Mouse (Mus musculus): ENCODE measurements around the gene D630003M21Rik. TPM values are rescaled to one million over a fixed set of nuclear protein-coding genes. Genes with fewer than 3 reads are reported as not detected.

The D630003M21Rik gene
- total RNA-seq, 2 experiments from 2014 or later = 4.1 to 4.4 TPM

DNA sequence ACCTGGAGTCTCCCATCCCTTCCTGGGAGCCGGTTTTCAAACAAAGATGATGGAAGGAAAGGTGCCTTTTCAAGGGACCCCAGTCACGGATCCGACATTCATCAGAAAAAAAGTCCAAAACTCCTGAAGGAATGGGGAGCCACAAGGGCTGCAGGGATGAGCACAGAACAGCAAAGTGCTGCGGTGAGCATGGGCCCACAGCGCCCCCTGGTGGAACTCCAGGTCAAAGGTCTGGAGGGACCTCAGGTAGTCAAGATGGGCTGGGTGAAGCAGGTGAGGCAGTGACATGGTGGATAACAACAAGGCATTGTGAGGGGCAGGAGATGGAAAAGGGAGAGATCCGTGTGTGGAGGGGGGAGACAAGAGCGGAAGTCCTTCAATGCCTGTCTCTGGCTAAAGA lies 24.9 kb downstream of the D630003M21Rik start:
- peak; percentile 96 for TF ChIP-seq CTCF (conservative IDR thresholded peaks at IDR 0.05)
- peak; percentile 64 to 87 for DNase-seq (ENCODE audit: low spot score in 2 of 2)

DNA sequence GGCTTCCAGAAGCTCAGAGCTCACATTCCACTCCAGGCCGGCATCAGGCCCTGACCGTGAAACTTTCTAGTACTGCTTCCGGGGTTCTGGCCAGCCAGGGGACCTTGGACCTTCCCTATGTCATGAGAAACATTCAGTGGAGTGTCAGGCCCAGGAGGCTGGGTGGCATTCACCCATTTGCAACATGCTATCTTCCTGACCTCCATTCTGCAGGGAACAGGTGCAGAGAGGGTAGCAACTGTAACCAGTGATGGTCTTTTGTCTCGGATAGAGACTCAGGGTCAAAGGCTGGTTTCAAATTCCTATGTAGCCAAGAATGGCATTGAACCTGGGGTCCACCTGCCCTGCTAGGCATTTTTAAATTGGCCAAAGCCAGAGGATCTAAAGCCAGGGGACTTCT lies 25.3 kb downstream of the D630003M21Rik start:
- Histone ChIP-seq H3K27ac (no peak overlapping the region), H3K4me3 (no peak overlapping the region)
- no peak for DNase-seq (ENCODE audit: low spot score in 2 of 2)
- TF ChIP-seq CTCF (conservative IDR thresholded peaks at IDR 0.05) = no peak

More for the DNA sequence above, 24.9 kb downstream of the D630003M21Rik start:
- Histone ChIP-seq H3K4me3 (no peak overlapping the region), H3K27ac (no peak overlapping the region)

DNA sequence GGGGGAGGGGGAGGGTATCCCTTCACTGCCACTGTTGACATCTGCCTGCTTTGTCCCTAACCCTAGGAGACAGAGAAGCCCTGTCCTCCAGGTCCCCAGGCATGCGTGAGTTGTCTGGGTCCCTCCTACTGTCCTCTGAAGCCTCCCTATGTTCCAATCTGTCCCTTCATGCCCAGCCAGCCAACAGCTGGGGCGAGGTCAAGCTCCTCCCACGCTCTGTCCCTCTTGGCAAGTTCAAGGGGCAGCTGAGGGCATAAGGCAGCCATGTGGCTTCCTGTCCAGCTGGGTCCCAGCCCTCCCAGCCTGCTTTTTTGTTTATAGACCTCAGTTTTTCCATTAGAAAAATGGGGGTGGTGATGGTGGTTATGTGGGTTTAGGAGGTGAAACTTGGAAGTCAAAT lies 29.7 kb downstream of the D630003M21Rik start:
- DNase-seq (ENCODE audit: low spot score in 2 of 2) = no peak
- Histone ChIP-seq H3K27ac (no peak overlapping the region), H3K4me3 (no peak overlapping the region)
- no peak for TF ChIP-seq CTCF (conservative IDR thresholded peaks at IDR 0.05)

DNA sequence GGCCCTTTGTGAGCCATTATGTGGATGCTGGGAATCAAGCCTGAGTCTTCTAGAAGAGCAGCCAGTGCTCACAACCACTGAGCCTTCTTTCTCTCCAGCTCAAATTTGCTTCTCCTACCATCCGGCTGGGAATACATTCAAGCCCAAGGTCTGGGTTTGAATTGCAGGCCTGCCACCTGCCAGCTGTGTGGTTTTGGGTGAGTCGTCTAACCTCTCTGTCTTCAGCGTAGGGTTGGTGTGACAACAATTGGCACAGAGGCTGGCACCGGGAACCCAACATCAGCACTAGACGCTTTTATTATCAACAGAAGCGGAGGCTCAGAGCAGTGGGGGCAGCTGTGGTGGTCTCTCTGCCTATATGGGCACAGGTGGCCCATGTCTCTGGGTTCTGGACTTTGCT lies 30.2 kb downstream of the D630003M21Rik start:
- Histone ChIP-seq H3K4me3 (no peak overlapping the region), H3K27ac (no peak overlapping the region)
- no peak for DNase-seq (ENCODE audit: low spot score in 2 of 2)
- no peak for TF ChIP-seq CTCF (conservative IDR thresholded peaks at IDR 0.05)

DNA sequence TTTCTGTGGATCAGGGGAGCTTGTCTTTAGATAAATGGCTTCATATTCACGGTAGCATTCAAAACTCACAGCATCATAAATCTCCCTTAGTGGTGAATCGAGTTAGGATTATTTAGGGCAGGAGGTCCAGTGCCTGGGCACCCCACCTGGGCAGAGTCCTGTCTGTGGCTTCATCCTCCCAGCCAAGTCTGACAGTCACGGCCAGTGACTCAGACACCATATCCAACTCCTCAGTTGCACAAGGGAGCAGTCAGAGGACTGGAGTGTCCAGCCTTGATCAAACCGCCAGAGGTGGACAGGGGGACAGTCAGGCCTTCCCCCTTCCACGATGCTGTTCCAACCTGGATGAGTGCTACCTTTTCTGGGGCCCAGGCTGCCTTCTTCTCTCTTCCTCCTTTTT lies 31.1 kb downstream of the D630003M21Rik start:
- H3K27ac ChIP-seq = no peak overlapping the region
- DNase-seq (ENCODE audit: low spot score in 2 of 2) = no peak
- H3K4me3 ChIP-seq = no peak overlapping the region
- no peak for TF ChIP-seq CTCF (conservative IDR thresholded peaks at IDR 0.05)

DNA sequence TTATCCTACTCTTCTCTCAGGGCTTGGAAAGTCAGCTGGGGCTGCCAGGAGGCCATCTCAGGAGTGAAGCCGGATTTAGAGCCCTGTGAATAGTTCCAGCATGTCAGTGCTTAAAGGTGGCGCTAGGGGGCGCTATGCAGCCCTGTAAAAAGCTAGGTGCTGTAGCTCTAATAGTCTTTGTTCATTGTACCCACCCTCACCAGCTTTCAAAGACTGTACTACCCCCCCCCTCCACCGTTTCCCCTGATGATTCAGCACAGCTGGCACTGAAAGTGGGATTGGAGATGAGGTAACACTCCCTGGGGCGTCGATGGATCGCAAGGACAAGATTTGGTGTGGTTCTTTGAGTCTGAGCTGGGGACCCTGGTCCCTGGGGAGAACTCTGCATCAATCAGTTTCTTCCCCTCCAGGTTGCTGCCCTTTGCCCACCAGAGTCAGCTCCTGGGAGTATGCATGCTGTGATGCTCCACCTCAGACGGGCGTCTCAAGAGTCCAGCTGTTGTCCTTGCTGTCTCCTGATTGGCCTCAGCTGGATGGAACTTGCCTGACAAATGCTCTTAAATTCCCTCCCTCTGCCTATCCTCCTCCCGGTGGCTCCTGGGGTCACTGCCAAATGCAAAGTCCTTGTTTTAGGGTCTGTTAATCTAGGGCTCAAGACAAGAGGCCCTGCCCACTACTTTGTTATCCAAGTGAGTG lies 33.9 kb downstream of the D630003M21Rik start:
- Histone ChIP-seq H3K4me3 (no peak overlapping the region), H3K27ac (no peak overlapping the region)
- peak; percentile 88 for TF ChIP-seq CTCF (conservative IDR thresholded peaks at IDR 0.05)
- peak in 1 of 2 experiments; percentile 37 for DNase-seq (ENCODE audit: low spot score in 2 of 2)

DNA sequence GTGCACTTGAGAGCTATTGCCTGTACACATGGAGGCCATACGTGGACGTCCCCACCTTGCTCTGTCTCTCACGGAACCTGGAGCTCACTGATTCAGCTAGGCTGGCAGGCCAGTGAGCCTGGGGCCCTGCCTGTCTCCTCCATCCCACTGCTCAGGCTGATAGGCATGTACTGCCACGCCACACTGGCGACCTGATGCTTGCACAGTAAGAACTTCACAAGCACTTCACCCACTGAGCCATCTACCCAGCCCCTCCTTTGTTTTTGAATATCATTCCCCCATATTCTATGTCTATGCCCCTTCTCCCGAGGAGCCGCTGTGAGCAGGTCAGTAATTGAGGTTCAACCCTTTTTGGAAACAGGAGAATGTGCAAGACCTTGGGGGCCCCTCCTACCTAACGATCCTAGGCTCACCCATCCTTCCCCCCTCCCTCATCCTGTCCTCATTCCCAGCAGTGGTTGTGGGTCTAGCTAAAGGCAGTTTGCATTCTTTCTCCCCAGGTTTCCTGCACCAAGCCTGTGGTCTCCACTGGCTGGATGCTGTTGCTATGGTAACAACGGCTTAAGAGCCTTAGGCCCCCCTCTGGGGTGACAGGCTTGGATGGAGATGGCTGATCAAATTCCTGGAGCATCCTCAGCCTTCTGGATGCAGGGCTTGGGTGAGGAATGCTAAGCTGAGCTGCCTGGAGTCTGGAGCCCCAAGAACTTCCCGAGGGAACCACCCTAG lies 35.2 kb downstream of the D630003M21Rik start:
- DNase-seq (ENCODE audit: low spot score in 2 of 2) = no peak
- TF ChIP-seq CTCF (conservative IDR thresholded peaks at IDR 0.05) = no peak
- Histone ChIP-seq H3K4me3 (no peak overlapping the region), H3K27ac (no peak overlapping the region)

DNA sequence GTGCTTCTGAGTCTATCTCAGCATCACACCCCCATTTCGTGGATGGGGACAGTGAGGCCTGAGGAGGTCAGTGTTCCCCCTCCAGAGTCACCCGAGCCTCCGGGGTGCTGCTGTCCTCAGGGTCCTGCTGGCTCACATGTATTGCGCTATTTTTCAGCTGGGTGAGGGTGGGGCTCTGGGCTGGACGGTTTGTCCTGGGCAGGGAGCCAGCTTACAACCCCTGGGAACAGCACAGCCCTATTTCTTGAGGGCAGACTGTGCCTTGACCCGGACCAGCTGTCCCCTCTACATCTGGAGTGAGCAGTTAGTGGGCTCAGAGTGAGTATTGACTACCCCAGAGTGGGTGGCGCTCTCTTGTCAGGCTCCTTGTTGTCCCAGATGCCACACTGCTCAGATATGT lies 37.9 kb downstream of the D630003M21Rik start:
- no peak for DNase-seq (ENCODE audit: low spot score in 2 of 2)
- no peak overlapping the region for H3K27ac ChIP-seq
- no peak for TF ChIP-seq CTCF (conservative IDR thresholded peaks at IDR 0.05)
- H3K4me3 ChIP-seq = no peak overlapping the region

DNA sequence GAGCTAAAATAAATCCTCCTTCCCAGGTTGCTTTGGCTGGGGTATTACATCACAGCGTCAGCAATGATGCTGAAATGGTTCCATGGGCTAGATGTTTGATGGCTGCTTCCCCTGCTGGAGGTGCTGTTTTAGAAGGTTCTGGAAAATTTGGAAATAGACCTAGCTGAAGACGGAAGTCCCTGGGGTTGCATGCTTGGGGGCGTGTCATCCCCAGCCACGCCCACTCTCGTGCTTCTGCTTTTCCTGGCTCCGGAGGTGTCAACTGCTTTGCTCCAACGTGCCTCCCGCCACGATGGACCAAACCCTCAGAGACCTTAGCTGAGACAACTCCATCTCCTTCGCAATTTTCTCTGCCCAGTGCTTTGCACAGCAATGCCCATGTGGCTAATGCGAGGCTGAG lies 39.6 kb downstream of the D630003M21Rik start:
- no peak for DNase-seq (ENCODE audit: low spot score in 2 of 2)
- no peak for TF ChIP-seq CTCF (conservative IDR thresholded peaks at IDR 0.05)
- Histone ChIP-seq H3K4me3 (no peak overlapping the region), H3K27ac (no peak overlapping the region)

DNA sequence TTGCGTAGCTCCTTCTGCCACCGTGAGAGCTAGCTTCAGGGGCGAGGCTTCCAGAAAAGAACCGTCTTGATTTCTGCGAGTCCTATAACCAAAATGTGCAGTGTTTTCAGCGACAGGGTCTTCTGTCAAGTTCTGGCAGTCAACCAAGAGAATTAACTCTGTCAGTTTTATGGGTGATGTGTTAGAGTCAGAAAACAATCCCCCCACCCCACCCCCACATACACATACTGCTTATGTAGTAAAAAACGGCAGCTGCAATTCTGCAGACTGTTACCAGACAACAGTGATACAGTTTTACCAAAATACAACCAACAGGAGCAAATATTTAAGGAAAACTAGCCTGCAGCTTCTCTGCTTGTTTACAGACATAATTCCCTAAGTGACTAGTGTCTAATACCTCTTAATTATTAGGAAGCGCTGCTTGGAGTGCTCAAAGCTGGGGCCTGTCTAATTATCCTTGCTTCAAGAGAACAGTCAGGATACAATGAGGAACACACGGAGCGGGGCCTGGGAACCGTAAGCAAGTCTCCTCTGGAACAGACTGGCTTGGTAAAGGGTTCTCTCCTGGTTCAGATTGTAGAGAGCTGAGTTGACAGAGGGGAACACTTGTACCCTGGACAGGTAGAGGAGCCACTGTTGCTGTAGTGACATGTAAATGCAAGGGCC lies 42.7 kb downstream of the D630003M21Rik start:
- TF ChIP-seq CTCF (conservative IDR thresholded peaks at IDR 0.05) = no peak
- Histone ChIP-seq H3K27ac (no peak overlapping the region), H3K4me3 (no peak overlapping the region)
- DNase-seq (ENCODE audit: low spot score in 2 of 2) = no peak

DNA sequence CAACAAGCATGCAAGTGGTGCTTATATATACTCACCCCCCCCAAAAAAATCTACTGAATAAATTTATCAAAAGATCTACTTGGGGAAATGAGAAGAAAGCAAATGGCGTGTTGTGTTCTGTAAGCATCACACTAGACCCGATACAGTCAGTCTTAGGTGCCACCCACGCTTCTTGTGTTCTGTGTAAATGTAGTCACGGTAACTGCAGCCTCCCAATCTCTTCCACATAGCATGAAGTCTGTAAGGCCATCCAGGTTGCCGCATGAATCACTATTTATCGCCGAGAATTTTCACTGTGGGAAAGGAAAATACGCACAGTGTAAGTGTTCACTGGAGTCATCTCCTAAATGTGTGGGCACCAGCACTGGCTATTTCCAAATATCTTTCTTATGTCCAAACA lies 45.8 kb downstream of the D630003M21Rik start:
- no peak for TF ChIP-seq CTCF (conservative IDR thresholded peaks at IDR 0.05)
- Histone ChIP-seq H3K27ac (no peak overlapping the region), H3K4me3 (no peak overlapping the region)
- DNase-seq (ENCODE audit: low spot score in 2 of 2) = no peak

DNA sequence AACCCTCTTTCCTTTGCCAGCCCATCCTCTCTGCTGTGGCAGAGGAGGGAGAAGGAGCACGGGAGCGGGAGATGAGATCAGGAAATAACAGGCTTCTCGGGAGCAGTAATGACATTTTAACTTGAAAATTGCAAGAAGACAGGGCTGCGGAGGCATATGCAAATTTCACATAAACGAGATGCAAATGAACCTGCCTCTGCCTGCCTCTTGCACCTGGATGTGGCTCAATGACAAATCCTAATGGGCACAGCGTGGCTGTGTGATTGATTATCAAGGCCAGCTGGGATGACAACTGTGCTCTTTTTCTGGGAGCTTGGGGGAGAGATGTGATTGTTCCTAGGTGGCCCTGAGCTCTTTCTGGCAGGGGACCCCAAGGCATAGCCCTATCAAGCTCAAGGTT lies 47.1 kb downstream of the D630003M21Rik start:
- DNase-seq (ENCODE audit: low spot score in 2 of 2) = peak in 1 of 2 experiments; percentile 19
- Histone ChIP-seq H3K4me3 (no peak overlapping the region), H3K27ac (no peak overlapping the region)
- TF ChIP-seq CTCF (conservative IDR thresholded peaks at IDR 0.05) = no peak

DNA sequence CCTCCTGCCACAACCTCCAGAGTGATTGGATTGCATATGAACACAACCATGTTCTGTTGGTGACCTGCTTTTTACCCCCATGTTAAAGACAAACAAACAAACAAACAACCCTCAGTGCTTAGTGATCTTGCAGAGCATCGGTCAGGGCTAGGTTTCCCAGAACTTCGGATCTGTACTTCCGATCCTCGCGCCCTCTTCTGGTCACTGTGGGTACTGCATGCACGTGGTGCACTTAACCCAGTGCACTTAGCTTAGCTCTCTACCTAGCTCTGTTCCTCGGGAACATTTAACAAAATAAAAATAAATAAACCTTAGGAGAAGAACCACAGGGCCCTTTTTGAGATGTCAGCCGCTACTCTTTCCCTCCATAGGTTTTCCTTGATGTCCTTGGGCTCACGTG lies 48.2 kb downstream of the D630003M21Rik start:
- Histone ChIP-seq H3K4me3 (no peak overlapping the region), H3K27ac (no peak overlapping the region)
- peak in 1 of 2 experiments; percentile 44 for DNase-seq (ENCODE audit: low spot score in 2 of 2)
- peak; percentile 81 for TF ChIP-seq CTCF (conservative IDR thresholded peaks at IDR 0.05)

Measured in layer of hippocampus, adult 2 months (tissue).